8 mouse cellular contexts compared by ENCODE assay signal in the genomic region with DNA sequence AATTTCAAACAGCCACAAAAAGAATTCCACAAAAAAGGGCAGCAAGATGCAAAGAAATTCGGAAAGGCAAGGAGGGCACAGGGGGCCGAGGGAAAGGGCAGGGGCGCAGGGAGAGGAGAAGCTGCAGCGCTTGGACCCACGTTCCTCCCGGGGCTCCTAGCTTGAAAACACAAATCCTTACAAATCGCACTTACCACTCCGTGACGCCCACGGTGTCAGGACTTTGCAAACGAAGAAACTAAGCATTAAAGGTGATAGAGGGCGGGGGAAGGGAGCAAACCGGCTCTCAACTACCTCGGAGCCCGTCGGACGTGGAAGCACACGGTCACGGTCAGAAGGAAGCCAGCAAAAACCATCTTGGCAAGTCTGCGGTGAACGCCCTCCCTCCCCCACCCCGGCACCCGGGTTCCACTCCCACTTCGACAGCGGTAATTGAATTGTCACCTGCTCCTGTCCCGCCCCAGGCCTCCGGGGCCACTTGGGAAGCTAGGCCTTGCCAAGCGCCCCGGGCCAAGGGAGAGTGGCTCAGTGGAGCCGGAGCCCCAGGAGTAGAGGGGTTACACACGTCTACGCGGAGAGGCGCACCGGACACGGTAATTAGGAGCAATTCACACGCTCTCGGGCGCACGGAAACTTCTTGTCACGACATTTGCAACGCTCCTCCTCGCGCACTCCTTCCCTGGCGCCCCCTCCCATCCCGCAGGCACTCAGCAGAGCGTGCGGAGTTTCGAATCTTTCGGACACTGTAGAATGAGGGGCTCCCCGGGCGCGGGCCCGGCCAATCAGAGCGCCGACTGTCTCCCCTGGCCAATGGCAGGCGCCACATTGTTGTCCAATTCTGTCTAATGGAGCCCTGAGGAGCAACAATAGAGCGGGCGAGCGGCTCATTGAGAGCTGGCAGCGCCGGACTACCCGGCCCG. TPM values are rescaled to one million over a fixed set of nuclear protein-coding genes. Genes with fewer than 3 reads are reported as not detected.
DNase-seq lines count a peak whose midpoint lies in the region; ATAC-seq lines count a peak whose summit lies in the region.

Gene Dmrta2 (plus strand): TSS at position 906 of the 920 bp plus-strand sequence.

- H3K4me2 ChIP-seq in hindbrain, embryonic 13.5 days: peak within 1 kb of the TSS; percentile 52

- DNase-seq in CD4-positive, CD25-positive, alpha-beta regulatory T cell, adult 2 months (ENCODE audit: low read depth, low spot score): peak; percentile 9
- peak; percentile 93 for DNase-seq in midbrain, embryonic 10.5 days (ENCODE audit: low spot score)
- DNase-seq in yolk sac, embryonic 10.5 days (ENCODE audit: low spot score): peak; percentile 80
- DNase-seq in ovary, postnatal 10 days (ENCODE audit: low spot score): no peak

- H3K4me1 ChIP-seq in megakaryocyte, embryonic 14.5 days: peaks cover 66% of the 10 kb centered on the region
- peaks cover 42% of the 10 kb centered on the region for H3K4me1 ChIP-seq in hindbrain, embryonic 13.5 days (replicated peaks)
- peaks cover 56% of the 10 kb centered on the region for H3K4me1 ChIP-seq in midbrain, embryonic 10.5 days

- H3K9me3 ChIP-seq in megakaryocyte, embryonic 14.5 days: peaks cover 32% of the 10 kb centered on the region
- H3K9me3 ChIP-seq in hindbrain, embryonic 13.5 days: no peaks in the 10 kb centered on the region; the same call in 1 of the 2 replicates
- H3K9me3 ChIP-seq in midbrain, embryonic 10.5 days (replicated peaks): no peaks in the 10 kb centered on the region

- ATAC-seq in CD4-positive, CD25-positive, alpha-beta regulatory T cell, adult 4 months: no peak
- ATAC-seq in megakaryocyte, adult 5-6 weeks (ENCODE audit: poor library complexity, severe bottlenecking): no peak
- peak; percentile 79 for ATAC-seq in hindbrain, embryonic 13.5 days (ENCODE audit: low FRiP score)

- H3K27ac ChIP-seq in hindbrain, embryonic 13.5 days: no peak within 1 kb of the TSS
- H3K27ac ChIP-seq in midbrain, embryonic 10.5 days (replicated peaks): peak within 1 kb of the TSS; percentile 84

- WGBS in hindbrain, embryonic 13.5 days: under 1% methylated on average over 64 of the region's 64 CpGs
- WGBS in midbrain, embryonic 10.5 days: under 1% methylated on average over 64 of the region's 64 CpGs

- no peak within 1 kb of the TSS for H3K9ac ChIP-seq in hindbrain, embryonic 13.5 days

- no peaks in the 10 kb centered on the region for H3K36me3 ChIP-seq in megakaryocyte, embryonic 14.5 days (replicated peaks; ENCODE audit: low read length)
- H3K36me3 ChIP-seq in hindbrain, embryonic 13.5 days: no peaks in the 10 kb centered on the region
- H3K36me3 ChIP-seq in midbrain, embryonic 10.5 days: peaks cover 18% of the 10 kb centered on the region

- peak within 1 kb of the TSS; percentile 84 for H3K4me3 ChIP-seq in megakaryocyte, embryonic 14.5 days (replicated peaks)
- peak within 1 kb of the TSS; percentile 33 for H3K4me3 ChIP-seq in hindbrain, embryonic 13.5 days
- peak within 1 kb of the TSS; percentile 63 for H3K4me3 ChIP-seq in midbrain, embryonic 10.5 days

- peaks cover 99% of the 10 kb centered on the region for H3K27me3 ChIP-seq in megakaryocyte, embryonic 14.5 days (replicated peaks)
- H3K27me3 ChIP-seq in hindbrain, embryonic 13.5 days: peaks cover 100% of the 10 kb centered on the region
- peaks cover 100% of the 10 kb centered on the region for H3K27me3 ChIP-seq in midbrain, embryonic 10.5 days (ENCODE audit: low read depth, poor library complexity, severe bottlenecking)

RNA-seq across cellular contexts. Expression of gene Dmrta2, which starts in this region (rescaled TPM):
- not detected for polyA plus RNA-seq in CD4-positive, CD25-positive, alpha-beta regulatory T cell, adult 4 months (2017; shearing (Covaris generic))
- polyA plus RNA-seq in megakaryocyte, embryonic 14.5 days (2012; ENCODE audit: insufficient read depth, low replicate concordance): 0.67 and 4.9 TPM in 2 replicates
- 0.14 TPM in 1 of 2 replicates, not detected in the other for total RNA-seq in megakaryocyte, adult 5-6 weeks (2015)
- total RNA-seq in megakaryocyte, adult 5-6 weeks (2017): not detected in 2 replicates
- polyA plus RNA-seq in hindbrain, embryonic 13.5 days (2015; fragmentation: Nextera tagmentation; extraction: Ambion mirVana): 0.06 and 0.13 TPM in 2 replicates
- 2.3 and 2.4 TPM in 2 replicates for polyA plus RNA-seq in midbrain, embryonic 10.5 days (2016; fragmentation: Nextera tagmentation; extraction: Ambion mirVana)

Comparison
In these comparisons a context has a peak if more than half of its experiments do, and no peak if none do; other contexts are left out.
1. Peak in ATAC-seq, H3K4me3 ChIP-seq and H3K4me2 ChIP-seq in hindbrain, embryonic 13.5 days; RNA of the gene not detected or under 1 TPM.
2. H3K4me3 ChIP-seq: peak in every context shown above with its lines; median percentile 84 in megakaryocyte, embryonic 14.5 days; 63 in midbrain, embryonic 10.5 days; 33 in hindbrain, embryonic 13.5 days.